Mouse (Mus musculus) kidney, adult 8-10 months (tissue): Measurements from ENCODE around the gene Pomt1.
A peak's percentile ranks its signal among the peaks of the same experiment; 100 is the strongest.

Experiments used
- DNase-seq, 2 experiments: peaks; one replicate each; pipeline ENCODE4 v3.0.0; 2022

The Pomt1 gene

DNA sequence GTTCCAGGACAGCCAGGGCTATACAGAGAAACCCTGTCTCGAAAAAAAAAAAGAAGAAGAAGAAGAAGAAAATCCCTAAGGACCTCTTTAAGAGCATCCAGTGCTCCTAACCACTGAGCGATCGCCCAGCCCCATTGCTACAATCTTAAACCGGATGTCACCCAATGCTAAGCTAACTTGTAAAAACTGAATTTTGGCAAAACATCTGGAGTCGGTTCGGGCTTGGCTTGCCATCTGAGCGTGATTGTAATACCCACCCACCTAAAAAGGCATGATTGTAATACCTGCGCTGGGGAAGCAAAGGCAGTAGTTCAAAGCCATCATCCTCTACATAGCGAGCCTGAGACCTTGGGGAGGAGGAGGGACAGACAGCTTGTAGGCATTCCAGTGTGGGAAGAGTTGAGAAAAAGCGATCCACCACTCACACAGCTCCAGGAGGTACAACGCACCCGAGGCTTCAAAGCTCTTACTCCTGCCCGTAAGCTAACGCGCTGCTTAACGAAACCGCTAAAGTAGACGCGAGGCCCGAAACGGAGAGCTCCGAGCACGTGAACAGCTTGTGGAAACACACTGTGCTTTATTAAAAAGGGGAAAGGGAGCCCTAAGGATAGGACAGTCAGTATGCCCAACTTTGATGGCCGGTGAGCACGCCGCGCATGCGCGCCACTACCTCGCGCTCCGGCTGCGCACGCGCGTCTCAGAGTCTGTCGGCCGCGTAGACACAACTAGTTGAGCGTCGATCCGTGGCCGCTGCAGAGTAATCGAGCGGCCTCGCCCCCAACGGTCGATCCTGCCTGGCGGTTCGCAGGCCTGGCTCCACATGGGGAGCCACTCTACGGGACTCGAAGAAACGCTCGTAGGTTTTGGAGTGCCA is at the start of gene Pomt1:
TSS of gene Pomt1 (plus strand) at position 705 of the 874 bp plus-strand sequence.
- peak; percentile 90 to 91 for DNase-seq

DNA sequence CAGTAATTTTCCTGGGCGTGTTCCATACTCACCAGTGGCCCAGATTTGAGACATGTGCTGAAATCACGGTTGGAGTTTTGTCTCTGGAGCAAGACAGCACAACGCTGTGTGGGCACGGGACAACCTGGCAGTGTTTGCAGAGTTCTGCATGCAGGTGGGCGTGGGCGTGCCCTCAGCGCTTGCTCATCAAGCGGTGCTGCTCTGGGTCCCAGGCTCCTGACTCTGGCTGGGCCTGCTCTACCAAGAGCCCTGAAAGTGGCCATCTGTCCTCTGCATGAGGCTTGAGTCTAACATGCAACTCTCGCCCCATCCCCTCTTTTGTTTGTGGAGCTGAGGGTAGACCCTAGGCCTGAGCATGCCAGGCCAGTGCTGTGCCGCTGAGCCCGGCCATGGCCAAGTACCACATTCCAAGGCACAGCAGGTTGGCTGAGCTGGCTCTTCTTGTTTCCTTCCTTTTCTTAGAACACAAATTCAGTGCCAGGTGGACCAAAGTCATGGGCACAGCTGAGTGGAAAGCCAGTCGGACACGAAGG is 49.3 kb upstream of the Pomt1 start:
- no peak for DNase-seq

DNA sequence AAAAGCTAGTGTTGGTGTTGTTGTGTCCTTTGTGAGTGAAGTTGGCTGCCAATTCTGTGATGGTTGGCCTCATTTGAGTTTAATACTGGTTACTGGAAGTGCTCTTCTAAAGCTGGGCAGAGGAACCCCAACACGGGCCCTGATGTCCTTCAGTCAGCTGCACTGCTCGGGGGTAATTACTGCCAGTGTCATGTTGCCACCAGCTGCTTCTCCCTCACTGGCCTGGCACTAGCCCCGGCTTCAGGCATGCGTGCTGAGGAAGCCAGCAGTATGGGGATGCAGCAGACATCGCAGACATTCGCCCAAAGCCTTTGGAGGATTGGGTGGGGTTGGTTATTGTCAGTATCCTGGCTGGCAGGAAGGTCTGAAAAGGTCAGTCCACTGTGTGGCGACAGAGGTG is 48.7 kb upstream of the Pomt1 start:
- DNase-seq: no peak

DNA sequence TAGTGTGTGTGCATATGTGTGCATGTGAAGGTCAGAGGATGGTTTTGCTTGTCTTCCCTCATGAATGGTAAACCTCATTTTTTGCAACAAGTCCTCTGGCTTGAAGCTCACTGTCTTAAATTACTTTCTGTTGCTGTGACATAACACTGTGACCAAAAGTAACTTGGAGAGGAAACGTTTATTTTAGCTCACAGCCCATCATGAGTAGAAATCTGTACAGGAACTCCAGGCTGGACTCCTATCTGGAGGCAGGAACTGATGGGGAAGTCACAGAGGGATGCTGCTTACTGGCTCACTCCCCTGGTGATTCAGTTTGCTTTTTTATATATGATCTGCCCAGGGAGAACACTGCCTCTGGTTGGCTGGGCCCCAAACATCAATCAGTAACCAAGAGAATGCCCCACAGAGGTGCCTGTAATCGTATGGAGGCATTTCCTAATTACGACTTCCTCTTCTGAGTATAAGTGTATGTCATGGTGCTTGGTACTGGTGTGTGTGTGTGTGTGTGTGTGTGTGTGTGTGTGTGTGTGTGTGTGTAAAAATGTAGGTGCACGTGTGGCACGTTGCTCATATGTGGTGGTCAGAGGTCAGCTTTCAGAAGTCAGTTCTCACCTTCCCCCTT is 47.2 kb upstream of the Pomt1 start:
- no peak for DNase-seq

DNA sequence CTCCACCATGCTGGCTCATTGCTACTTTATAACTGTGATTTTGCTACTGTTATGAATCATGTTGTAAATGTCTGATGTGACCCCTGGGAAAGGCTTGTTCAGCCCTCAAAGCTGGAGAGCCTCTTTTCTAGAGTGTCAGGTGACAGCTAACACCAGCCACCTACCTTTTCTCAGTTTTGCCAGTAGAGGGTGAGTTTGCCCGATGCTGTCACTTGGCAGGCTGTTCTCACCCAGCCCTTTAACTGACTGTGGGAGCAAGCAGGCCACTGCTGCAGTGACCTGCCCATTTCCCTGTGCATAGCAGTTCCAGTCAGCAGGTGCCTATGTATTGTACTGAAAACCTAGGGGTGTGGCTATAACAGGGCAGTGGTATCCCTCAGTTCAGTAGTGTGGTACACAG is 45.8 kb upstream of the Pomt1 start:
- DNase-seq: no peak

DNA sequence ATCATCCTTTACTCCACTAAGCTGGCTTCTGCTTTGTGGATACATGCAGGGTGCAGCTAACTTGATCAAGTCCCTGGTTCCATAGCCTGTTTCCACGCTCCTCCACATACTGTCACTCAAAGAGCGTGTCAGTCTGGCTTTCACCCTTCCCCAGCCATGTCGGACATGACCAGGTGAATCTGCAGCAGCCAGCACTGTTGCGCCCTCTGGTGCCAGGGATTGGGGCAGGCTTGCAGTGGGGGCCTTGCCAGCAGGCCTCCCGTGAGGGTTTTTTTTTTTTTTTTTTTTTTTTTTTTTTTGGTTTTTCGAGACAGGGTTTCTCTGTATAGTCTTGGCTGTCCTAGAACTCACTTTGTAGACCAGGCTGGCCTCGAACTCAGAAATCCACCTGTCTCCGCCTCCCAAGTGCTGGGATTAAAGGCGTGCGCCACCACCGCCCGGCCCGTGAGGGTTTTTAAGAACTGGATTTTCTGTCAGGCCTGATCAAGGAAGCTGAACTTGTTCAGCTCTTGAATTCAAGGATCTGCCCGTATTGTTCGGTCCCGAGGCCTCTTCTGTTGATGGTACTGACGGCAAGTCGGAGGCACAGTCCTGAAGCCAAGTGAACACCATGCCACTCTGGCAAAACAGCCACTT is 44.4 kb upstream of the Pomt1 start:
- peak in 1 of 2 experiments; percentile 71 for DNase-seq

DNA sequence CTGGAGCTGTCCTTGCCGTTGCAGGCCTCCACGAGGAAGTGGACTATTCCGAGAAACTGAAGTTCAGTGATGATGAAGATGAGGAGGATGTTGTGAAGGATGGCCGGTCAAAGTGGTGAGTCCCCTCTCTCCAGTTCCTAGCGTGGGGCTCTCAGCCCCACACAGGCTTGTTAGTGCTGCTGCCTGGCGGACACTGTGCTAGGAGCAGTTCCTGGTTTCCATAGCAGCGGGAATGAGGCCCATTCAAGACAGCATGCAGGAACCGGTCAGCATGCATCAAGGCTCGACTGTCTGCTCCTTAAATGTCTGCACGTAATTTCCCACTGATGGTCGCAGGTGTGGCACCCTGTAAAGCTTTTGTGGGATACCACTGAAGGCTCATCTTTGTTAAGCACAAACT is 37.4 kb upstream of the Pomt1 start:
- no peak for DNase-seq

DNA sequence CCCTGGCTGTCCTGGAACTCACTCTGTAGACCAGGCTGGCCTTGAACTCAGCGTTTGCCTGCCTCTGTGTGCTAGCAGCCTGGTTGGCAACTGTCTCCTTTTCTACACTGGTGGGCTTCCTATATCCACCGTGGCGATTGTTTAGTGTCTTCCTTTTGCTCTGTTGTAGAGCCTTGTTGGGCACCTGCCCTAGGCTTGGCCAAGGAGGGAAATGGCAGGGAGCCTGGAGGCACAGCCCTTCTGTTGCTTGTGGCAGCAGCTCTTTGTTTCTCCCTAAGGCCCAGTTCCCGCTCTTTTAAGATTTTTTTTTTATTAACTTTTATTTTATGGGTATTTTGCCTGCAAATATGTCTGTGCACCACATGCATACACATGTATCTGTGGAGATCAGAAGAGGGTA is 36.4 kb upstream of the Pomt1 start:
- no peak for DNase-seq

DNA sequence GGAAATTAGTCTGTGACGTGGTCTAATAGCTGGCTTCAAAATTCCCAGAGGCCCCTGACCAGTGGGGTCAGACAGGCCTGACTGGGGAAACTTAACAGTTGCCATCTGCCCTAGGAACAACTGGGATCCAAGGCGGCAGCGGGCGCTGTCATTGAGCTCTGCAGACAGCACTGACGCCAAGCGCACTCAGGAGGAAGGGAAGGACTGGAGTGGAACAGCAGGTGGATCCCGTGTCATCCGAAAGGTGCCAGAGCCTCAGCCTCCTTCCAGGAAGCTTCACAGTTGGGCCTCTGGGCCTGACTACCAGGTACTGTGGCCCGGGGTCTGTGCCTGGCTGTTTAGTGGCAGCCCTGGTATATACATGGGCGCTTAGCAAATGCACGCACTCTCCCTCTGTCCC is 35.7 kb upstream of the Pomt1 start:
- DNase-seq: no peak

DNA sequence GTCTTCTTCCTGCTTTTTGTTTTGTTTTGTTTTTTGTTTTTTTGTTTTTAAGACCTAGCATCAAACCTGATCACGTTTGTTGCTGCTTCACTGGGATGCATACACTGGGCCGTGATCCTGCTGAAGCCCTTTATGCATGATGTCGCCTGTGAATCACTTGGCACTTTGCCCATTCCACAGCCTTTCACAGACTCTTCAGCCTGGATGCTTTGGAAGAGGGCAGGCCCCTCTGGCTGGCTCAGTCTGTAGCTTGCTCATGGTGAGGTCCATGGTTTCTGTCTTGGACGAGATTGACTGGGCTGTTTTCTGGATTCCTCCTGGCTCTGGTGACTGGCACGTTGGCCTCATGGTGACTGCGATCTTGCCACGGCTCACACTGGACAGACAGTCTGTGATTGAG is 34.9 kb upstream of the Pomt1 start:
- DNase-seq: no peak

DNA sequence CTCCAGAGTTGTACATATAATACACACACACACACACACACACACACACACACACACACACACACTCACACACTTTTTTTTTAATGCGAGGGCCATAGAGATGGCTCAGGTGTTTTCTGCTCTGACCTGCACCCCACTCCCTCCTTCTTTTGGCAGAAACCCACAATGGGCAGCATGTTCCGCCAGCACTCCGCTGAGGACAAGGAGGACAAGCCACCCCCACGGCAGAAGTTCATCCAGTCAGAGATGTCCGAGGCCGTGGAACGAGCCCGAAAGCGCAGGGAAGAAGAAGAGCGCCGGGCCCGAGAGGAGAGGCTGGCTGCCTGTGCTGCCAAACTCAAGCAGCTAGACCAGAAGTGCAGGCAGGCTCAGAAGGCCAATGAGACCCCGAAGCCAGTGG is 32.5 kb upstream of the Pomt1 start:
- DNase-seq: no peak

DNA sequence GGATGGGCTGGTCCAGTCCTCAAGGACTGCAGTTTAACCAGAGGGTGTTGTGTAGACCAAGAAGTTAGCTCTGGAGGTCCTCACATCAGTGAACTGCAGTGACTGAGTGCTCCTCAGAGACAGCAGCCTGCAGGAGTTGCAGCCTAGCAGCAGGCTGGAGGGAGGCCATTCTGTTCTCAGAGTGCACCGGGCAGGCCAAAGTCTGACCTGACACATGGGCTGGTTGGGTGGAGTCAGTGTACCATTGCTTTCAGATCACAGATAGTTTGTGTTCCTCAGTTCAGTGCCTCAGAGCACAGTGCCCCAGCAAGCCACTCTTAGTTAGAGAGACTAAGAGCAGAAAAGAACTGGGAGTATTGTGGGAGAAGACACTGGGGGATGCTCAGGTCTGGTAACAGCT is 28.7 kb upstream of the Pomt1 start:
- DNase-seq: peak; percentile 46 to 68

DNA sequence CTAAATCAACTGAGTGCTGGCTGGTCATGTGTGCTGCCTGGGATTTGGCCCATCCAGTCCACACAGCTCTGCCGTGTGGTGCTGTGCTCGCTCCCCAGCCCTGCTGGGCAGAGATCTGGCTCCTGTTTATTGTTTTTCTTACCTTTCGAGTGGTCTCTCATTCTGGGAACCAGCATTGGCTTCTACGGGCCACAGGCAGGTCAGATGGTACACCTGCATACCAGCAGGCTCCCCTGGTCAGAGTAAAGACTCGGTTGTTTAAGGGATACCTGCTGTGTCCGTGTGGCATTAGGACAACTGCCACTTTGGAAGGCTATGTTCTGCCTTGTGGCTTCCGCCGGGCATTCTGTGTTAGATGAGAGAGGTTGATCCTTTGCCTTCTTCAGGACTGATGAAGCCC is 24.7 kb upstream of the Pomt1 start:
- DNase-seq: no peak

DNA sequence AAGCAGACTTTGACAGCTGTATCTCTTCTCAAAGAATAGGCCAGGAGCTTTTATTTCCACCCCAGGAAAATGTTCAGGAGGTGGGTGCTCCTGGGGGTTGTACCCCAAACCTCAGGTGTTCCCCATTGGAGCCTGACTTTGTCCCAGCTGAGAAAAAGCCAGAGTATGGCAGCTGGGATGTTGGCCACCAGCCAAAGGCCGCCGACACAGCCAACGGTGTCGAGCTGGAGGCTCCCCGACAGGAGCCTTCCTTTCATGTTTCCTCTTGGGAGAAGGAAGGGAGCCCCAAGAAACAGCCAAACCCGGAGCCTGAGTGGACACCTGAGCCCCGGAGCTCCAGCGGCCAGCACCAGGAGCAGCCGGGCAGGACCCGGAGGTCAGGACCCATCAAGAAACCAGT is 23.4 kb upstream of the Pomt1 start:
- DNase-seq: no peak

DNA sequence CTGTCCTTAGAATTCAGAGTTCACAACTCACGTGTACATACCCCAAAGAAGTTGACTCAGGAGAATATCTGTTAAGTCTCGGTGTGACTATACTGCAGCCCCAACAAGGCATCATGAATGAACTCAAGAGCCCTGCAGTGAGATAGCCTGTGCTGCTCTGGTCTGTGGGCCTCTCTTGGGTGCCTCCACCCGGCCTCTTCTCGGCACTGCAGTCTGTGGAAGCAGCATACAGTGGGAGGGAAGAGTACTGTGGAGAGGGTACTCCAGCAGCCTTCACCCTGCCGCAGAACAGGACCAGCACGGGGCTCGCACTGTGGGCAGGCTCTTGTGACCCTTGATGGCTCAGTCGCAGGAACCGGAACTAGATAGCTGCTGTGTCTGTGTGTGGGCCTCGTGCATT is 20.8 kb upstream of the Pomt1 start:
- DNase-seq: no peak

DNA sequence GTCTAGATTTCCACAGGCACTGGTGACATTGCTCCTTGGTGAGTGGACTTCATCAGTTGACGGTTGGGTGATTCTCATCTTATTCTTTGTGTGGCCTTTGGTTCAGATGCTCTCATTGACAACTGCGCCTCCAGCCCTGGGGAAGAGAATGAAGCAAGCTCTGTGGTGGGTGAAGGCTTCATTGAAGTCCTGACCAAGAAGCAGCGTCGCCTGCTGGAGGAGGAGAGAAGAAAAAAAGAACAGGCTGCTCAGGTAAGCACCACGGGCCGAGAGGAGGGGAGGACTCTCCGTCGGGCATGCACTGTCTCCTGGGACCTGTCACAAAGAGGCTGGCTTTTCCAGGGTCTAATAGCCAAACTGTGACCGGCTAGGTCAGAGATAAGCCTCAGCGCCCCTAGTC is 19.9 kb upstream of the Pomt1 start:
- no peak for DNase-seq

DNA sequence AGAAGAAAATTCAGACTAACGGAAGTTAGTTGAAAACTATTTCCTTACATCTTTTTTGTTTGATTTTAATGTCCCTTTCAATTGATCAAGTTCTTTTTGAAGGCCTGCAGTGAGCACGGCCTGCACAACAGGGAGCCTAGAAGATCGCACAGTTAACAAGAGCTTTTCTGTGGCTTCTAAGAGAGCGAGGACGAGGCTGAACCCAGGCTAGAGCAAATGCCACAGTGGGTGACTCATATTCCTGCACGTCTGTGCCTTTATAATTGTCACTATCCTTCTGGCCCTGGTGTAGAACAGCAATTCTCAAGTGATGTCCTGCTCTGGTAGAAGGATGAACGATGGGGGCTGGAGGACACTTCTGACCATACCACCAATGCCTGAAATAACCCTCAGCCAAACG is 18.7 kb upstream of the Pomt1 start:
- DNase-seq: no peak

DNA sequence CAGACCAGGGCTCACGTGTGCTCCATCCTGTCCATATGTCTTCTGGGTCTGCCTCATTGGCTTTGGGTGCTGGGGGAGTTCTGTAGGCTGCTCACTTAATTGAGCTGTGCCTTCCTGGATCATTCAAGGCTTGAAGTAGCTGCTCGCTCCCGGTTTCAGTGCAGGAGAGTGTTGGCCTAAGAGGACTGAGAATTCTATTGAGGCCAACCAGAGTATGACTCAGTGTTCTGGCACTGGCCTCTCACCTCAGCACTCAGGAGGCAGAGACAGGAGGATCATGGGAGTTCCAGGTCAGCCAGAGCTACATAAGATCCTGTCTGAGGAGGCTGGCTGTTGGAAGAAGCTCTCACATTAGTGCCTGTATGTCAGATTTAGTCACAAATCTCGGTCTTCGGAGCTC is 18.3 kb upstream of the Pomt1 start:
- no peak for DNase-seq

DNA sequence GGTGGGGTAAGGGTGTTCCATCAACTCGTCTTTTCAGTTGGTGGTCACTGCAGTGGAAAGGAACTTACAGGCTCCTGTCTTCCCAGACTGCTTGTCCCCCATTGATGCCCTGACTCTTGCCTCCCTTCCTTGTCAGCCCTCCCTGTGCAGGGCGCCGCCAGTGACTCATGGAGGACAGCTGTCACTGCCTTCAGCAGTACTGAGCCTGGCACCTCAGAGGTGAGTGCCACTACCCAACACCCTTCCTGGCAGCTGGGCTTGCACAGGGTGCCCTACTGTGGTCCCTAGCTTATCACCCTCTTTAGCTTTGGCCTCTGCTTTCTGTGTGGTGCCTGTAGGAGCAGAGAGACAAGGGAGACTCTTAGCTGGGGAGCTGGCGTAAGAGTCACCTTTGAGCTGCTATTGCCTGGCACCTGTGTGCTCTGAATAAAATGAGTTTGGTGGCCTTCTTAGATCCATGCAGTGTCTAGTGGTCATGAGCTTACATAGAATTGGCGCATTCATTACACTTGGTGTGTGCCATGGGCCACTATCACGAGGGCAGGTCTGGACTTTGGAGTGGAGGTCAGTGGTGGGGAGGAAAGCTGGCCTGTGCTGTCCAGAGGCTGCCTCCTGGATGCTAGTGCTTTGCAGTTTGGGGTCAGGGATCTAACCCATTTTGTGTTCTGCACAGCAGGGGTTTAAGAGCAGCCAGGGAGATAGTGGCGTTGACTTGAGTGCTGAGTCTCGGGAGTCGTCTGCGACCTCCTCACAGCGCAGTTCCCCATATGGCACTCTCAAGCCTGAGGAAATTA is 17.7 kb upstream of the Pomt1 start:
- DNase-seq: peak; percentile 83 to 85

DNA sequence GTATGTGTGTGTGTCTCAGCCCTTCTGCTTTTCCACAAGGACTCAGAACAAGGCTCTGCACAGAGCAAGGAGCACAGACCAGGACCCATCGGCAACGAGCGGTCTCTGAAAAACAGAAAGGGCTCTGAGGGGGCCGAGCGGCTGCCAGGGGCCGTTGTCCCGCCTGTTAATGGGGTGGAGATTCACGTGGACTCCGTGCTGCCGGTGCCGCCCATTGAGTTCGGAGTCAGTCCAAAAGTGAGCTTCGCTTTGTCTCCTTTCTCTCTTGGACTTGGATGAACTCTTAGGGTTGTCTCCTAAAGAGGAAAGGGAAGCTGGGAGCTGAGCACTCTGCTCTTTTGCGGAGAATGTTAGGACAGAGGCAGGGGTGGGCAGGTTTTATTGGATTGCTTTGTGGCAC is 16.9 kb upstream of the Pomt1 start:
- peak; percentile 50 to 61 for DNase-seq

DNA sequence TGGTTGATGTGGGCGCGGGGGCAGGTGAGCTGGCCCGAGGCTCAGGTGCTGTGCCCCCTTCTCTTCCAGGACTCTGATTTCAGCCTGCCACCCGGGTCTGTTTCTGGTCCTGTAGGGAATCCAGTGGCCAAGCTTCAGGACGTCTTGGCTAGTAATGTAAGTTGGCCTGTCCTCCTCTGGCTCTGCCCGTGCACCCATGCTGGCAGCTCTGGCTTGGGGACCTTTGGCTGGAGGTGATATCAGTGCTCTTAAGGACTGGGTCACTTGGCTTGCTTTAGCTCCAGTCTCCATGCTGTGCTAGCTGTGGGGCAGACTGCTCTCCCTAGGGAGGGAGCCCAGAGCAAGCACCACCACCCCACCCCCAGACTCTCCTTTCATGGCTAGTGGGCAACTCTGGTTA is 16.4 kb upstream of the Pomt1 start:
- no peak for DNase-seq

DNA sequence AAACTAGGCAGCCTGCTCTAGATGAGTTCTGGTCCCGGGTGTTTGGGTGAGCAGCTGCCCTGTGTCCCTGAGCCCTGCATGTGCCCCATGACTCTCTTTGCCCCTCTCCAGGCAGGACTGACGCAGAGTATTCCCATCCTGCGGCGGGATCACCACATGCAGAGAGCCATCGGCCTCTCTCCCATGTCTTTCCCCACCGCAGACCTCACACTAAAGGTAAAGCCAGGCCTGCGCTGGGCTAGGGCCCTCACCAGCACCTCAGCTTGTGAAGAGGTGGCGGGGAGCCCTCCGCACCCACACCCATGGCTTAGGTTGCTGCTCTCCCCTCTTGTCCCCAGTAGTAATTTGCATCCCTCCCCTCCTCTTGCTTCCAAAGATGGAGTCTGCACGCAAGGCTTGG is 15.4 kb upstream of the Pomt1 start:
- DNase-seq: no peak

DNA sequence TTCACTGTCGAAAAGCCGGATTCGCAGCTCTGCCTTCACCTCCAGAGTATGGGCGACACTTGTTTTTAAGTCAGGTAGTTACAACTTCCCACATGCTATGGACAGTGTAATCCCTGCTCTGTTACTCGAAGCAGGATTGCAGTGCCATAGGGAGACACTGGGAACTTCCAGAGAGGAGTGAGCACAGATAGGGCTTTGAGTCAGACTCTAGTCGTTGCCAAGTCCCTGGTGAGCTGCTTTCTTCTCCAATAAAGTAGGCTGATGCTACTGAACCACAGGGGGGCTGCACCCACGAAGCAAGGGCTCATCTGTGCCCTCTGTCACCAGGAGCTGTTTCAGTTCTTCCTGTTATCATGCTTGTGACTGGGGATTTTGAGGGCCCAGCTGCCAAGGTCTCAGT is 14.8 kb upstream of the Pomt1 start:
- DNase-seq: no peak
